Mouse (Mus musculus): ENCODE measurements around the gene Gm14412. TPM values are rescaled to one million over a fixed set of nuclear protein-coding genes. Genes with fewer than 3 reads are reported as not detected.
"Not testable (repeated sequence)": the region's sequence is repeated elsewhere in the genome, so short reads cannot be mapped to it uniquely, and the experiment has no call there.

Gene Gm14412
- 1 to 10 TPM; 2.4 to 3.7 TPM for total RNA-seq (2021)

- DNase-seq = not testable (repeated sequence)
Measured at GRCm38 (mm10) chr2:177324257-177324733, at the start of gene Gm14412. Gene Gm14412, minus strand, starts transcription at chr2:177324307.

DNA sequence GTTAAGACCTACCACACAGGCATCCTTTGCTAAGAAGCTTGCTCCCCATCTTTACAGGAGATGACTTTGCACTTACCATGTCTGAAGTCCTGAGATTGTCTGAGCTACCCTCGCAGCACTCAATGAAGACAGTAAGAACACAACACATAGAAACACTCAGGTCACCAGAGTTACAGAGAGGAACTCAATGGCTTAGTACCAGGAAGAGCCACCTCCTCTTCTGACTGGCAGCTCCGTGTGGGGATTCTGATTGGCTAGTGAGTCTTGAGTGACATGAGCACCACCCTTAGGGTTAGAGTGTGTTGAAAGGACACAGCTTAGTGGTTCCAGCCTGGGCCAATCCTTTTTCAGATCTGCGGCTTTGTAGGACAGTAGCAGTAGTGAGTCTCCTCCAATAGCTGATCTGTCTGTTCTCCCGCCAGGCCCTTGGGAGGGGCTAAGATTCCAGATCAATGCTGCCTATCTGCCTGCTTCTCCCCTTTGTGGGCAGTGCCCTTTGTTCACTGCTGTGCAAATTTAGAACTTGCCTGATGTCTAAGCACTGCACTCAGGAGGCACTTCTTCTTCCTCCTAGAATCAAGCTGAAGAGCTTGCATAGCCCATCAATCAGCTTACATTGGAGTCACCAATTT is 5.7 kb upstream of the Gm14412 start:
- not testable (repeated sequence) for DNase-seq

GRCm38 (mm10) chr2:177321361-177321760 is 2.7 kb downstream of the Gm14412 start:
- DNase-seq = not testable (repeated sequence)

DNA sequence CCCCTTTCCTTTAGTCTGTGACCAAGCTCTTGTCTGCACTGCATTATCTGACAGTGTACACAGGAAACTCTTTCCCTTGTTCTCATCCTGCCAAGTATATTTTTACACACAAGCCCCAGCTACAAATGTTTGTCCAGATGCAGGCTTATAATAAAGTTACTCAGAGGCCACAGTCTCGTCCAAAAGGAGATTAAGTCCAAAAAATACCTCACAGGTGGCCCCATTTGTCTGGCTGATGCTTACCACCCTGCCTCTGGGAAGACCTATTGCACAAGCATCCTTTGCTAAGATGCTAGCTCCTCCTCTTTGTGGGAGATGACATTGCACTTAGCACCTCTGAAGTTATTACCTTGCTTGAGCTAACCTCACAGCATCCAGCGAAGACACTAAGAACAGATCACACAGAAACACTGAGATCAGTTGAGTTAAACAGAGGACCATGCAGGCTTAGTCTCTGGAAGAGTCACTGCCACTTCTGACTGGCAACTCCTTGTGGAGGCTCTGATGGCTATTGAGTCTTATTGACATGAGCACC is 3.3 kb downstream of the Gm14412 start:
- not testable (repeated sequence) for DNase-seq

- DNase-seq = no peak
Measured at GRCm38 (mm10) chr2:177318996-177319395, 5.1 kb downstream of the Gm14412 start.

- not testable (repeated sequence) for DNase-seq
Measured at GRCm38 (mm10) chr2:177309627-177310026, 14.5 kb downstream of the Gm14412 start.

GRCm38 (mm10) chr2:177304980-177305379 is 19.1 kb downstream of the Gm14412 start:
- not testable (repeated sequence) for DNase-seq

DNA sequence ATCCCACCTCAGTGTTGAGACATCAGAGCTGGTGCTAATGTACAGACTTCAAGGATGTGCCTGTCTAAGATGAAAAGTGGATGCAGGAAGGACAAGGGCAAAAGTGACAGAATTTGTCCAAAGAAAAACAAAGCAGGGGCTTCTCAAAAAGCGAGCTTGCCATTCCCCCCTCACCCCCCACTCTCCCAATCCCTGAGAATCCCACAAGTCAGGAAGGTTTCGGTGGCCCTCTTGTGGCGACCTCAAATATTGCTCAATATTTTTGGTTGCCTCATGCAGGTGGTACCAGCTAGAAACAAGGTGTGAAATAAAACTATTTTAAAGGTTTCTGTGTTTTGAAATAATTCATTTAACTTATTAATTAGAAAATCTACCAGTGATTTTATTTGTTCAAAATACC is 40.4 kb downstream of the Gm14412 start:
- DNase-seq = not testable (repeated sequence)

DNA sequence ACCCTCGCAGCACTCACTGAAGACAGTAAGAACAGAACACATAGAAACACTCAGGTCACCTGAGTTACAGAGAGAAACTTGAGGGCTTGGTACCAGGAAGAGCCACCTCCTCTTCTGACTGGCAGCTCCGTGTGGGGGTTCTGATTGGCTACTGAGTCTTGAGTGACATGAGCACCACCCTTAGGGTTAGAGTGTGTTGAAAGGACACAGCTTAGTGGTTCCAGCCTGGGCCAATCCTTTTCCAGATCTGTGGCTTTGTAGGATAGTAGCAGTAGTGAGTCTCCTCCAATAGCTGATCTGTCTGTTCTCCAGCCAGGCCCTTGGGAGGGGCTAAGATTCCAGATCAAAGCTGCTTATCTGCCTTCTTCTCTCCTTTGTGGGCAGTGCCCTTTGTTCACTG is 46.4 kb downstream of the Gm14412 start:
- DNase-seq = not testable (repeated sequence)

- DNase-seq = not testable (repeated sequence)
Measured at GRCm38 (mm10) chr2:177272237-177272636, 51.9 kb downstream of the Gm14412 start.

DNA sequence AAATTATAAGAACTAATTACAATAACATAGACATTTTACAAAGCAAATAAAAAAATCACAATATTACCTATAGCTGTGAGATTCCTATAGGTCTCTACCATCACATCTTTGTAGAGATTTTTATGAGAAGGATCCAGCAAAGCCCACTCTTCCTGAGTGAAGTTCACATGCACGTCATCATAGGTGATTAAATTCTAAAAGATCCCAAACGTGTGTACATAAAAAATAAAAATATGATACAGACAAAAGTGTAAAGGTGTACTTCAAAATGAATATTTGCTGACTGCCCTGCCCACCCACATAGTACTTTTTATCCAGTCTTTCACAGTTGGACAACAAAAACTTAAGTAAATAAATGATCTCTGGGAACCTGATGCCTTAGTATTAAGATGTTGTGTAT is 57.2 kb downstream of the Gm14412 start, which contains the start of gene Gm14409:
Gene Gm14409 (minus strand): TSS at position 101 of the 400 bp plus-strand sequence.
- not testable (repeated sequence) for DNase-seq

Other genes with a start within 250 kb of the Gm14412 start
- gene Gm14401, start 250.0 kb downstream of the Gm14412 start, total RNA-seq (2021) = 1 to 10 TPM in 1 of 2 experiments, under 1 TPM in 1; 0.96 to 2.0 TPM
- gene Gm14410, start 117.9 kb downstream of the Gm14412 start, total RNA-seq (2021) = 10 to 100 TPM; 53.2 to 71.7 TPM
- 1 to 10 TPM; 2.3 to 2.7 TPM for gene Gm14409, start 57.3 kb downstream of the Gm14412 start, total RNA-seq (2021)
- 10 to 100 TPM; 36.9 to 37.1 TPM for gene Gm14418, start 74.0 kb upstream of the Gm14412 start, total RNA-seq (2021)
- gene Zfp970, start 140.4 kb upstream of the Gm14412 start, total RNA-seq (2021) = 10 to 100 TPM; 38.8 to 39.4 TPM
- gene Gm14403, start 173.9 kb upstream of the Gm14412 start, total RNA-seq (2021) = 10 to 100 TPM; 44.6 to 47.0 TPM